Mouse (Mus musculus) erythroid progenitor cell, adult 5-6 weeks (primary cell): ENCODE results near the gene Meiob. TPM values are rescaled to one million over a fixed set of nuclear protein-coding genes. Genes with fewer than 3 reads are reported as not detected.

Experiments
- ATAC-seq: replicated peaks from 2 replicates; pipeline ENCODE4 v1.8.0; 2016; ENCODE audit warnings: moderate number of reproducible peaks, mild to moderate bottlenecking, moderate TSS enrichment, inconsistent platforms; ENCODE audit not compliant: poor library complexity, low FRiP score, severe bottlenecking
- total RNA-seq, 2 experiments: library from RNA; stranded (forward) in 1 of 2; stranded (reverse) in 1 of 2; fragments of 150-400 nt in 1 of 2; fragments of 186-747, 209-891 nt in 1 of 2; gene quantifications; 2 replicates each; pipeline versions ENCODE4 v1.2.3 to v1.2.4; 2015 to 2017; ENCODE audit warnings: low replicate concordance in 2 of 2

The Meiob gene
- total RNA-seq, 2 experiments from 2014 or later, result not detected

GRCm38 (mm10) chr17:24818172-24818571 lies 14.1 kb downstream of the Meiob start:
- no peak for ATAC-seq

DNA sequence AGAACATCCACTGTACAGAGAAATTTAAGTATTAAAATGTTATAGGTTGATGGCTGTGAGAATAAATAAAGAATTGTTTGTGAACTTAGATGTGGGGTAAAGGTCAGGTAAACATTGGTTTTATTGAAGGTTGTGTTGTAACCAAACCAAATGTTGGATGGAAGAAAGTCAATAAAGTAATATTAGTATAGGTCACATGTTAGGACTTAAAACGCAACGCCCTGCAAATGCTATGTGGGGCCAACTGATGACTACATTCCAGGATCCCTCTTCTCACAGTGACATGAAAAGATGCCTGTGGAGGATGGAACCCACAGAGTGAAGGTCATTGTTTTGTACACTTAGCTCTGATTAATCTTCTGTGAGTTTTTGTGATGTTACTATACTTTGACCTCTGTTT lies 15.4 kb downstream of the Meiob start:
- ATAC-seq, result no peak

- no peak for ATAC-seq
Observed at GRCm38 (mm10) chr17:24821351-24822280, 17.5 kb downstream of the Meiob start.

DNA sequence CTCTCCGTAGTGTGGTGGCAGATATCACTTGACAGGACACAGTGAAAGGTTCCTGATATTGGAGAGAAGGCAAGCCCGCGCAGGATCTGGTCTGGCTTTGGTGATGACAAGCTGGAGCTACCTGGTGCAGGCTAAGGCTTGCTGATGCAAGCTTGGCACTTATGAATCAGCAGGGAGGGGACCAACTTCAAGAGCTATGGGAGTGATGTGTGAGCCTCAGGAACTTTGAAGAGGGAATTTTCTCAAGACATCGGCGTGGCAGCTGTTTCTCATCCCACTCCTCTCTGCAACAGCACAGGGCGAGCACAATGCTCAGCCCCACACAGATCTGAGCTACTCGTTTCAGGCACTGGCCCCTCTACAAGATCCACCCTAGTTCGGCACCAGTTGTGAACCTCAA lies 35.8 kb downstream of the Meiob start, which contains the start of gene Hagh:
TSS of gene Hagh (plus strand) at position 302 of the 400 bp plus-strand sequence.
- ATAC-seq, result no peak

GRCm38 (mm10) chr17:24840341-24840740 lies 36.3 kb downstream of the Meiob start:
- no peak for ATAC-seq

GRCm38 (mm10) chr17:24841133-24841532 lies 37.0 kb downstream of the Meiob start:
- peak; percentile 84 for ATAC-seq

DNA sequence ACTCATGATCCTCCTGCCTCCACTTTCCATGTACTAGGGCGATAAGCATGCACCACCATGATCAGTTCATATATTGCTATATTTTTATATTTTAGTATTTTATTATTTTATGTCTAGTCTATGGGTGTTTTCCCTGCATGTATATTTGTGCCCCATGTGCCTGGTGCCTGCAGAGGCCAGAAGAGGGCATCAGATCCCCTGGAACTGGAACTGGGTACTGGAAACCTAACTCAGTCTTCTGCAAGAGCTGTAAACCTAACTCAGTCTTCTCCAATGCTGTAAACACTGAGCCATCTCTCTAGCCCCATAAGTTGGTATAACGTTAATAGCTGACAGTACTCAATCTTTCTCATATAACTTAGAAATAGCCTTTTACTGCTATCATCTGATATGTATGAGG lies 38.5 kb downstream of the Meiob start:
- peak; percentile 77 for ATAC-seq

GRCm38 (mm10) chr17:24844525-24844924 lies 40.4 kb downstream of the Meiob start:
- no peak for ATAC-seq

DNA sequence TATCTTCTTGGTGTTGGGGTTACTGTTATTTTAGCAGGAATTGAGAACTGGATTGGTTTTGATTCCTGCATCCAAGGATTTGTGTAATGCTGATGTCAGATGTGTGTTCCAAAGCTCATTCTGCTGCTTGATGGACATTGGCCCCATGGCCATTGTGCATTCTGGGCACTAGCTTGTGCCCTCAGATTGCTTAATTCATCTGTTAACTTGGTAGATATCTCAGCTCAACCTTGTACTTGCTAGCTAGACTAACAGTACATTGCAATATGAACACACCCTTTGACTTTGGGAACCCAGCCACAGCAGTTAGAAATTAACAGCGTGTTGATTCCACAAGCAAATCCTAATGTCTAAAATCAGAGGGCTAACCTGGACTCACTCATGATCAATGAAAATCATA lies 43.3 kb downstream of the Meiob start:
- ATAC-seq, result no peak

- peak; percentile 40 for ATAC-seq
Observed at GRCm38 (mm10) chr17:24848600-24849031, 44.5 kb downstream of the Meiob start.

GRCm38 (mm10) chr17:24849733-24850064 lies 45.6 kb downstream of the Meiob start:
- peak; percentile 55 for ATAC-seq

DNA sequence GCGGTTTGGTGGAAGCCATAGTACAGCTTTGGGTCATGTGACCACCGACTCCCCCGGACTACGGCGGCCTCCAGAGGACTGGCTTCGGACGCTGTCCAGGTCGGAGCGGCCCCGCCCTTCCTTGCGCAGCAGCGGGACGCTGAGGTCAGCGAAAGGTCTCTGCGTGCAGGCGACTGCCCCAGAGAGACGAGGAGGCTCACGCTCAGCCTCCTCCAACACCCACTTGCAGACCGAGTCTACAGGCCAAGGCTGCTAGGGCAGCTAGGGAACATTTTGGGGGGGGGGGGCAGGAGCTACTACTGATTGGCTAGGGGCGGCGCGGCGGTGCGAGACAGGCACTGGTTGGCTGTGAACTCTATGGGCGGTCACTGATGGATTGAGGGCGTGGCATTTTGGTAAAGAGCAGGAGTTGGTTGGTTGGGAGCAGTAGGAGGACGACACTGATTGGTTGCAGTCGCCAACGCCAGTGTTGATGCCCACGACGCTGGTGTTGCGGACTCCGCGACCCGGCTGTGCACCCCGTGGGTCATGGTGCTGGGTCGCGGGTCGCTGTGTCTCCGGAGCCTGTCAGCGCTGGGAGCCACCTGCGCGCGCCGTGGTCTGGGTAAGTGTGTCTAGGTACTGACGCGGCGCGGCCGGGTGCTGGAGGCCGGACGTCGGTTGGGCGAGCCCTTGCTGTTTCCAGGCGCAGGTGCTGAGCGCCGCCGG lies 46.1 kb downstream of the Meiob start, which contains the start of gene Fahd1:
TSS of gene Fahd1 (minus strand) at position 300 of the 708 bp plus-strand sequence.
- ATAC-seq, result peak; percentile 84

DNA sequence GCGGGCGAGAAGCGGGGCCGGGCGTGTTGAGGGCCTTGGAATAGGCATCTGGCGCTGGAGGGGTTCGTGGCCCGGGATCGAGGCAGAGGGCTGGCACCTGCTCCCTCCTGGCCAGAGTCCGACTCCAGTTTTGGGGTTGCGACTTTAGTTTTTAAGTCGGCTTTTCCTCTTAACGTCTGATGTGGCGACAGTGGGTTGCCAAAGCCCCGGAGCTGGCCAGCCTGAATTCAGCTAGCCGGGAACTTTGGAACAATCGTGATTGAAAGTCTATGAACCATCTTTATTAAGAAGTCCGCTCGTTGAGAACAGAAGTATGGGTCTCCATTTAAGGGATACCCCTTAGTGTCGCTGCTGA lies 46.7 kb downstream of the Meiob start:
- ATAC-seq, result no peak

- no peak for ATAC-seq
Observed at GRCm38 (mm10) chr17:24851381-24852125, 47.5 kb downstream of the Meiob start.

DNA sequence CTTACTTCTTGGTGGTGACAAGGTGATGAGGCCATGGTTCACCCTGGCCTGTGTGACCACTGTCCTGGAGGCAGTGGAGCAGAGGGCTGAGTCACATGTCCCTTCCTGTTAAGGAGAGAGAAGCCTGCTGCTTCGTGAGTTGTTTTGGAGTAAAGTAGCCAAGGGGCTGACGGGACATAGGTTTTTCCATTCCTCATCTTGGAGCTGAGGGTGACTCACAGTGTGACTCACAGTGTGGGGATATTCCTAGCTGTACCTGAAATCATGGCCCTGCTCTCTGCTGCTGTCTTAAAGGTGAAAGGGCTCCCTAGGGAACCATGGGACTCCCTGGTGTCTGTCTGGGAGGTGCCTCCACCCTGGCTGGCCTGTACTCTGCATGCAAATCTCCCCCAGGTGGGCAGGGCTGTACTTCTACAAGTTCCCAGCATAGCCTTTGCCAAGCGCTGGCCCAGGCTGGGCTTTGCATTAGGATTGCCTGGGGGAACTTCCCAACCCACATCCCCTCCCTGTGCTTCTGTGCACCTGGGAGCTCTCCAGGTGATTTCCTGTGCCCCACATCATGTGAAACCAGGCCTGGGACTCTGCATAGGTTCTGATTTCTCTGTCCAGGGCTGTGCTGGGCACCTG lies 51.9 kb downstream of the Meiob start:
- no peak for ATAC-seq

- no peak for ATAC-seq
Observed at GRCm38 (mm10) chr17:24856589-24856988, 52.5 kb downstream of the Meiob start.

DNA sequence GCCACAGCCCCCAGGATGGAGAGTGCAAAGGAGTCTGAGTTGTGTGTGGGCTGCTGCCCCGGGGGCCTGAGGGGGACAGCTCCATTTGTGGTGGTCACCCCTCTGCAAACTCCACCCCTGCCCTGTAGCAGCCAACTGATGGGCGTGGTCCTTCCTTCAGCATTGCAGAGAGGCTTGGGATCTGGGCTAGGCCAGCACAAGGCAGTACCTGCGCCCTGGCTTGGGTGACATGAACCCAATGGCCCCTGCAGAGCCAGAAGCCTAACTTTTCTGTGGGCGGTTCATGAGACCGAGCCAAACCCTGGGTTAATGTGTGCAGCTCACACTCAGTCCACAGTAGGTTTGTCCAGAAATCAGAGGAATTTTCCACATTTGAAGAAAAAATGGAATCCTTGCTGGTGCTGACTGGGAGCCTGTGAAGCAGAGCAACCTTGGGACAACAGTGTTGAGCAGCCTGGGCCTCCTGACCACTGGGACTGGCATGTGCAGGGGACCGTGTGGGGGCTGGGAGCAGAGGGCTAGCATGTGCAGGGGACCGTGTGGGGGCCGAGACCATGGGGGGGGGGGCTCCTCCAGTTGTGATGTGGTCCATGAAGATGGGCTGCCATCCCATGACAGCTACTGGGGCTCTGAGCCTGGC lies 53.9 kb downstream of the Meiob start:
- ATAC-seq, result peak; percentile 54

GRCm38 (mm10) chr17:24858967-24859366 lies 54.9 kb downstream of the Meiob start:
- peak; percentile 84 for ATAC-seq

DNA sequence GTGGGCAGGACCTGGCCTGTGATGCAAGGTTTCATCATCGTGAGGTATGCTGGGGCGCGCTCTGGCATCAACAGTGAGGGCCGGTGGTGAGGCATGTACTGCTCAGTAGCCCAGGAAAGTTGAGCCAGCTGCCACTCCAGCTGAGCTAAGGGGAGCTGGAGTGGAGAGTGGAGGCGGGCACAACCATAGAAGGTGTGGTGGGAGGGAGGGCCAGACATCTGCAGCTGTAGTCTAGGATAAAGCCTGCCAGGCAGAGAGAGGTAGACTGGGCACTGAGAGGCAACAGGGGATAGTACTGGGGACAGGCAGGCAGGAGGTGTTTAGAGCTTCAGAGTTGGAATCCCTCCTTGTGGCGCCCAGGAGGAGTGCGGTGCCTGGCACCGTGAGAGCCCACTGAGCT lies 56.0 kb downstream of the Meiob start:
- ATAC-seq, result peak; percentile 81
